Mouse (Mus musculus) retina, postnatal 1 day (tissue): ENCODE measurements at regions not wholly inside any gene's neighbourhood (a gene's known extent, or its start where the extent isn't known, plus 50 kb on each side); places are given as distances from the start of the nearest gene placed in this dataset.

ENCODE experiments used
- DNase-seq: peaks from one replicate; pipeline ENCODE4 v3.0.0-alpha.2; 2012

- DNase-seq = peak; percentile 2
These were observed 406.6 kb upstream of the Cldn34d start for GRCm38 (mm10) chrX:77009336-77009735.

GRCm38 (mm10) chrX:77013890-77014289 lies 411.2 kb upstream of the Cldn34d start:
- DNase-seq = no peak

- peak; percentile 85 for DNase-seq
These were observed 448.0 kb upstream of the Cldn34d start for GRCm38 (mm10) chrX:77050401-77051381.

- DNase-seq = no peak
These were observed 449.3 kb upstream of the Cldn34d start for GRCm38 (mm10) chrX:77052036-77052435.

DNA sequence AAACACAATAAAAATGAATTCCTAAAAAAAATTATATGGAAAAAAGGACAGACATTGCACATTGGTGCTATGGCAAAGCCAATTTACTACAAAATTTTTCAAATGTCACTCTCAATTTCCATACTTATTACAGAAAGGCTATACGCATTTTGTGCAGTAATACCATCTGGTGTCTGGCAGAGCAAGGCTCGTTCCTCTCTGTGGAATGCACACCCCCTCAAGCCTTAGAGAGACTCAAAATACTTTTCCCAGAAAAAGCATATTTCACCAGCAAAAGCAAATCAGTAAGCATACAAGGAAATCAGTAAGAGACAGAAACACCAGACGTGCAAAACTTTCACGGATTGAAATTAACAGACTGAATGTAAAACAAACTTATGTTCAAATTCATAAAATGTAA lies 431.0 kb upstream of the Tbl1x start:
- DNase-seq = no peak

DNA sequence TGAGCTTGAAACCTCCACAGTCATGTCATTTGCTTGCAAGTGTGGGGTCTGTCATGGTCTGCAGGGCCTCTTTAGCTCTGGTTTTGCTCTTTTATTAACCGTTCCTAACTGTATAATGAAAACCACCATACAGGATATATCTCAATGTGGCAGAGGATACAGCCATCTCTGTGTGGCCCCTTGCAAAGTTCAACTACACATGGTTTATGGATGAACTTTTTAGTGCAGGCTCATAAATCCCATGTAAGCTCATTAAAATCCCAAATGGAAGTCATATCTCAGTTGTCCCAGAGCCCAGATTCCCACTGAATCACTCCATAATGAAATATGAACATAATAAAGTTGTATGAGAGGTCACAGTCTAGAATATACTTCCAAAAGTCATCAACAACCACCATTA lies 428.1 kb upstream of the Tbl1x start:
- no peak for DNase-seq

DNA sequence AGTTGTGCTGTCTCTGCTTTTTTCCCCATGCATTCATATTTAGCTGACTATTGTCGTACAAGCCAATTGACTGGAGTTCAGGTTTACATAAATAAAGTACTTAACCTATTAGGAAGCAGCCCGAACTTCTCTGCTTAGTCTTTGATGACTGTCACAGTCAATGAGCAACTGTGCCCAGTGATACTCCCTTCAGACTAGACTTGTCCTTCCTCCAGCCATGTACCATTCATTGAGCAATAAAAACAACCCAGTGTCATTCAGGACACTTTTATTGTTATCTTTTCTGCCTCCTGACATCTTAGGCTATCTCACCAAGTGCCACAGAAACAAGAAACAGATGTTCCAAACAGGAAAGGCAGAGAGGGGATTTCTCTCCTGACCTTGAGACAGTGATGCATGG lies 389.1 kb upstream of the Tbl1x start:
- DNase-seq = no peak
